Mouse (Mus musculus): ENCODE measurements at regions not wholly inside any gene's neighbourhood (a gene's known extent, or its start where the extent isn't known, plus 50 kb on each side); places are given as distances from the start of the nearest gene placed in this dataset.

DNA sequence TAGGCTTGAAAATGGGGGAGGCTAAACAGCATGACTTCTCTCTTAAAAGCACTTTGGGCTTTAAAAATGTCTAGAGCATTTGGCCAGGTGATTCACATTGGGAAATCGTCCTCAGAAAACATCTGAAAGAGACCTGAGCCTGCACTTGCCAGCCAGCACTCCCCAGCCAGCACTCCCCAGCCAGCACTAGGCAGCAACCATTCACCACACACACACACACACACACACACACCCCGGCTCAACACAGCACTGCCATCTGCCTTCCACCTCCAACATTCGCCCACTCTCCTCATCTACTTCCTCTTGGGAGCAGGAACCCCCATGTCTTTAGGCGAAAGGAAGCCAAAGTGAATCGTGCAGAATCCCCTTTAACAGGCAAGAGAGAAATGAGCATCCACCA is 85.4 kb downstream of the Atp23 start:
- DNase-seq (ENCODE audit: low read depth, low spot score) = no peak
- no peaks in the 10 kb centered on the region for H3K79me2 ChIP-seq (ENCODE audit: control insufficient read depth, insufficient read depth, low read length, poor library complexity)
- H3K4me1 ChIP-seq (ENCODE audit: control insufficient read depth in 1 of 2, insufficient read depth in 2 of 2, low read length in 2 of 2) = no peaks in the 10 kb centered on the region
- no peak overlapping the region for H3K27ac ChIP-seq (ENCODE audit: control insufficient read depth, low read depth, low read length)
- H3K27me3 ChIP-seq (ENCODE audit: control insufficient read depth in 1 of 2, insufficient read depth in 2 of 2, low read length in 2 of 2) = no peaks in the 10 kb centered on the region; a peak in 1 of 4 replicates
- H3K36me3 ChIP-seq (ENCODE audit: control insufficient read depth in 1 of 2, insufficient read depth in 2 of 2, low read length in 2 of 2) = no peaks in the 10 kb centered on the region
- TF ChIP-seq GATA1 (IDR thresholded peaks at IDR 0.05; ENCODE audit: low read depth, low read length) = no peak
- no peak for TF ChIP-seq BHLHE40 (IDR thresholded peaks at IDR 0.05; ENCODE audit: borderline replicate concordance, low read depth, low read length)
- no peak for TF ChIP-seq POLR2AphosphoS5 (IDR thresholded peaks at IDR 0.05; ENCODE audit: borderline replicate concordance, low read depth, low read length)
- TF ChIP-seq POLR2AphosphoS2 (IDR thresholded peaks at IDR 0.05; ENCODE audit: low read length) = no peak
- no peak for TF ChIP-seq RCOR1 (IDR thresholded peaks at IDR 0.05; ENCODE audit: low read depth, low read length)
- TF ChIP-seq CHD2 (IDR thresholded peaks at IDR 0.05; ENCODE audit: low read length) = no peak
- TF ChIP-seq TAL1 (IDR thresholded peaks at IDR 0.05; ENCODE audit: low read length) = no peak
- TF ChIP-seq NELFE (IDR thresholded peaks at IDR 0.05; ENCODE audit: low read depth, low read length) = no peak
- TF ChIP-seq RAD21 (IDR thresholded peaks at IDR 0.05; ENCODE audit: low read depth, low read length) = no peak
- no peak for TF ChIP-seq UBTF (IDR thresholded peaks at IDR 0.05; ENCODE audit: borderline replicate concordance, insufficient read depth, low read depth, low read length)
- no peak for TF ChIP-seq POLR2A (IDR thresholded peaks at IDR 0.05; ENCODE audit: control insufficient read depth in 1 of 2, insufficient read depth in 1 of 2, low read depth in 1 of 2, low read length in 2 of 2, poor library complexity in 1 of 2)
- no peak for TF ChIP-seq ZKSCAN1 (IDR thresholded peaks at IDR 0.05; ENCODE audit: low read depth, low read length)
- TF ChIP-seq CTCF (IDR thresholded peaks at IDR 0.05 in 2 of 3, conservative IDR thresholded peaks at IDR 0.05 in 1 of 3; ENCODE audit: control insufficient read depth in 1 of 3, insufficient read depth in 1 of 3, low read depth in 2 of 3, low read length in 3 of 3, poor library complexity in 1 of 3, severe bottlenecking in 1 of 3) = no peak
- no peak for TF ChIP-seq MAFK (IDR thresholded peaks at IDR 0.05; ENCODE audit: borderline replicate concordance, low read depth, low read length)
- no peak for TF ChIP-seq KAT2A (conservative IDR thresholded peaks at IDR 0.05; ENCODE audit: low read depth, low read length)
- TF ChIP-seq SIN3A (IDR thresholded peaks at IDR 0.05; ENCODE audit: low read length) = no peak
- no peak for TF ChIP-seq ETS1 (IDR thresholded peaks at IDR 0.05; ENCODE audit: low read depth, low read length)
- TF ChIP-seq TCF12 (IDR thresholded peaks at IDR 0.05; ENCODE audit: low read depth, low read length) = no peak
- no peak overlapping the region for H3K4me3 ChIP-seq (ENCODE audit: control insufficient read depth in 1 of 2, insufficient read depth in 1 of 2, low read depth in 2 of 2, low read length in 2 of 2)
- H3K9ac ChIP-seq (ENCODE audit: control insufficient read depth, low read depth, low read length, poor library complexity, severe bottlenecking) = no peak overlapping the region
- H3K9me3 ChIP-seq (replicated peaks; ENCODE audit: insufficient read depth, low read length) = no peaks in the 10 kb centered on the region

DNA sequence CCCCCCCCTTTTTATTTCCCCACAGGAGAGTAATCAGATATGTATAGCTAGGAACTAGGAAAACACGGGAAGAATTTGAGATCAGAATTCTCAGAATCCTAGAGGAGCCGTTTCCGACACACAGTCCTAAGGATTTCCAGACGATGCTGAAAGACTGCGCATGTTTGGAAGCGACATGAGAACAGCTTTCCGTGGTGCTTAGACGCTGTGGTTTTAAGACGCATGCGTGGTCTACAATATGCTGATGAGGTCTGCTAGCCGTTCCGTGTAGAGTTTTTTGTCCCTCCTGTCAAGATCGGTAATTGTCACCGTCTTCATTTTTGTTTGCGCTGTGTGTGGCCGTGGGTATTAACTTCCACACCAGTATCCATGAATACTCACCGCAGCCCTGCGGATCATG is 86.2 kb downstream of the Atp23 start:
- Histone ChIP-seq H3K79me2 (ENCODE audit: control insufficient read depth, insufficient read depth, low read length, poor library complexity) (no peaks in the 10 kb centered on the region), H3K36me3 (ENCODE audit: control insufficient read depth in 1 of 2, insufficient read depth in 2 of 2, low read length in 2 of 2) (no peaks in the 10 kb centered on the region), H3K9ac (ENCODE audit: control insufficient read depth, low read depth, low read length, poor library complexity, severe bottlenecking) (no peak overlapping the region), H3K27ac (ENCODE audit: control insufficient read depth, low read depth, low read length) (no peak overlapping the region), H3K4me1 (ENCODE audit: control insufficient read depth in 1 of 2, insufficient read depth in 2 of 2, low read length in 2 of 2) (no peaks in the 10 kb centered on the region), H3K27me3 (ENCODE audit: control insufficient read depth in 1 of 2, insufficient read depth in 2 of 2, low read length in 2 of 2) (no peaks in the 10 kb centered on the region; a peak in 1 of 4 replicates), H3K9me3 (replicated peaks; ENCODE audit: insufficient read depth, low read length) (no peaks in the 10 kb centered on the region), H3K4me3 (ENCODE audit: control insufficient read depth in 1 of 2, insufficient read depth in 1 of 2, low read depth in 2 of 2, low read length in 2 of 2) (no peak overlapping the region)
- DNase-seq (ENCODE audit: low read depth, low spot score) = no peak
- TF ChIP-seq MAX (IDR thresholded peaks at IDR 0.05; ENCODE audit: low read length) (no peak), MAFK (IDR thresholded peaks at IDR 0.05; ENCODE audit: borderline replicate concordance, low read depth, low read length) (no peak), BHLHE40 (IDR thresholded peaks at IDR 0.05; ENCODE audit: borderline replicate concordance, low read depth, low read length) (no peak), POLR2AphosphoS5 (IDR thresholded peaks at IDR 0.05; ENCODE audit: borderline replicate concordance, low read depth, low read length) (no peak), ZKSCAN1 (IDR thresholded peaks at IDR 0.05; ENCODE audit: low read depth, low read length) (no peak), POLR2A (IDR thresholded peaks at IDR 0.05; ENCODE audit: control insufficient read depth in 1 of 2, insufficient read depth in 1 of 2, low read depth in 1 of 2, low read length in 2 of 2, poor library complexity in 1 of 2) (no peak), UBTF (IDR thresholded peaks at IDR 0.05; ENCODE audit: borderline replicate concordance, insufficient read depth, low read depth, low read length) (no peak), TAL1 (IDR thresholded peaks at IDR 0.05; ENCODE audit: low read length) (no peak), RCOR1 (IDR thresholded peaks at IDR 0.05; ENCODE audit: low read depth, low read length) (no peak), ZNF384 (IDR thresholded peaks at IDR 0.05; ENCODE audit: low read depth, low read length) (no peak), ELF1 (IDR thresholded peaks at IDR 0.05; ENCODE audit: low read depth, low read length) (no peak), MXI1 (IDR thresholded peaks at IDR 0.05; ENCODE audit: low read depth, low read length) (no peak), CTCF (IDR thresholded peaks at IDR 0.05 in 2 of 3, conservative IDR thresholded peaks at IDR 0.05 in 1 of 3; ENCODE audit: control insufficient read depth in 1 of 3, insufficient read depth in 1 of 3, low read depth in 2 of 3, low read length in 3 of 3, poor library complexity in 1 of 3, severe bottlenecking in 1 of 3) (no peak), MEF2A (IDR thresholded peaks at IDR 0.05; ENCODE audit: extremely low read depth, insufficient replicate concordance, low read depth, low read length, poor library complexity, severe bottlenecking) (no peak), RAD21 (IDR thresholded peaks at IDR 0.05; ENCODE audit: low read depth, low read length) (no peak), TBP (IDR thresholded peaks at IDR 0.05; ENCODE audit: low read depth, low read length) (no peak), ETS1 (IDR thresholded peaks at IDR 0.05; ENCODE audit: low read depth, low read length) (no peak)

All from MEL (cell line).